7 mouse cellular contexts compared by ENCODE assay signal in the genomic region with DNA sequence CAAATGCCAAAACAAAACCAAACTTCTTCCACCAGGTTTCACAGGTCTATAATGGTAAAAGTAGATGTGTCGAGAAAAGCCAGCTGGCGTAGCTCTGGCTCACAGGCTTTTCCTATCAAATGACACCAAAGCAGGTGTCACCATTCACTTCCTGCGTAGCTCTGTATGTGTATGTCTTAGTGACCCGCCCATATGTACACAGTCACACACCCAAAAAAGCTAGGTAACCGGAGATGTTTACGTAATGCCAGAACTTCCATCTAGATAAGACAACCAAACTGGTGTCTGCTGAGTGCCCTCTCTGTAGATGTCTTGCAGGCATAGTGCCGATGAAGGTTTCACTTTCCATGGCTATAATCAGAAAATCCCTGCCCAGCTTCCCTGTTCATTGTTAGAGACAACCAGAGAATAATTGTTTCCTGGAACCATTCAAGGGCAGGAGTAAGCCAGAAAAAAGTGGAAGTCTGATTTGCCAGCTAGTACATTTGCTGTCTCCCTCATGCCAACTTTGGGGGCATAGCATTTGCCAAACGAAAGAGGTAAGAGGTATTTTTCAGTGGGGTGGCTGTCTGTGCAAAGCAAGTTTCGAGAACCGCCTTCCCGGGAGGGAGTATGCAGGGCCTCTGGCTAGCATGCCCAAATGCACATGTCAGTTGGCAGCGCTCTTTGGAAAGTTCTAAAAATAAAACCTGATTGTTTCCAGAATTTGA.
DNase-seq lines count a peak whose midpoint lies in the region; ATAC-seq and TF ChIP-seq lines count a peak whose summit lies in the region.

No protein-coding gene starts in this region.

- WGBS in intestine, embryonic 14.5 days, result 53% methylated on average over 12 of the region's 12 CpGs
- 79% methylated on average over 12 of the region's 12 CpGs for WGBS in forebrain, embryonic 15.5 days

- peak overlapping the region; percentile 12; the same call in 1 of the 2 replicates for H3K4me3 ChIP-seq in layer of hippocampus, adult 2 months
- H3K4me3 ChIP-seq in intestine, embryonic 14.5 days (ENCODE audit: low read depth, low read length), result no peak overlapping the region
- H3K4me3 ChIP-seq in forebrain, embryonic 15.5 days, result no peak overlapping the region

- ATAC-seq in intestine, embryonic 14.5 days (replicated peaks; ENCODE audit: low FRiP score, low TSS enrichment, low read depth), result peak; percentile 32
- no peak; the same call in 1 of the 2 replicates for ATAC-seq in forebrain, embryonic 15.5 days (replicated peaks)

- no peaks in the 10 kb centered on the region for H3K36me3 ChIP-seq in intestine, embryonic 14.5 days (ENCODE audit: control insufficient read depth, insufficient read depth, low read length)
- no peaks in the 10 kb centered on the region for H3K36me3 ChIP-seq in forebrain, embryonic 15.5 days

- peak; percentile 23 to 25 for DNase-seq in layer of hippocampus, adult 2 months (ENCODE audit: low spot score in 2 of 2)
- no peak for DNase-seq in layer of hippocampus, adult 8-10 months (ENCODE audit: low spot score in 2 of 2)
- peak; percentile 64 to 72 for DNase-seq in heart, adult 18-20 months
- no peak for DNase-seq in intestine, embryonic 14.5 days (ENCODE audit: low spot score)
- peak; percentile 18 for DNase-seq in skeletal muscle tissue, adult 2 months (ENCODE audit: low read depth, low spot score)
- DNase-seq in ovary, postnatal 36 days (ENCODE audit: low spot score), result no peak

- H3K9ac ChIP-seq in intestine, embryonic 14.5 days (ENCODE audit: low read length), result no peak overlapping the region
- no peak overlapping the region for H3K9ac ChIP-seq in forebrain, embryonic 15.5 days (replicated peaks)

- TF ChIP-seq CTCF in layer of hippocampus, adult 2 months (conservative IDR thresholded peaks at IDR 0.05), result no peak

- H3K9me3 ChIP-seq in intestine, embryonic 14.5 days (ENCODE audit: control insufficient read depth, low read length), result no peaks in the 10 kb centered on the region
- no peaks in the 10 kb centered on the region for H3K9me3 ChIP-seq in forebrain, embryonic 15.5 days

- 0 out of 2 replicates have a peak overlapping the region, but pooled peaks have one; percentile 32 for H3K27ac ChIP-seq in layer of hippocampus, adult 2 months
- peak overlapping the region; percentile 7; the same call in 1 of the 2 replicates for H3K27ac ChIP-seq in intestine, embryonic 14.5 days (ENCODE audit: low read depth)
- no peak overlapping the region for H3K27ac ChIP-seq in forebrain, embryonic 15.5 days (replicated peaks)

- peak overlapping the region; percentile 23 for H3K4me2 ChIP-seq in intestine, embryonic 14.5 days (ENCODE audit: low read length)
- no peak overlapping the region for H3K4me2 ChIP-seq in forebrain, embryonic 15.5 days (replicated peaks)

- peaks cover 7% of the 10 kb centered on the region for H3K4me1 ChIP-seq in intestine, embryonic 14.5 days (replicated peaks; ENCODE audit: control insufficient read depth, insufficient read depth, low read length)
- H3K4me1 ChIP-seq in forebrain, embryonic 15.5 days, result peaks cover 16% of the 10 kb centered on the region

- no peaks in the 10 kb centered on the region for H3K27me3 ChIP-seq in intestine, embryonic 14.5 days (replicated peaks; ENCODE audit: control insufficient read depth, insufficient read depth, low read length)
- H3K27me3 ChIP-seq in forebrain, embryonic 15.5 days, result no peaks in the 10 kb centered on the region

Comparison
In these comparisons a context has a peak if more than half of its experiments do, and no peak if none do; other contexts are left out.
1. DNase-seq: peak in layer of hippocampus, adult 2 months (2 of 2), heart, adult 18-20 months (2 of 2) and skeletal muscle tissue, adult 2 months (single experiment); none in layer of hippocampus, adult 8-10 months (0 of 2), intestine, embryonic 14.5 days (single experiment) and ovary, postnatal 36 days (single experiment).